Mouse (Mus musculus) ES-E14 (cell line): Measurements from ENCODE around the gene Atp13a1.

Source experiments
- CHD2 ChIP-seq: IDR thresholded peaks from 2 replicates; pipeline ENCODE4 v1.6.1; 2014; ENCODE audit warnings: mild to moderate bottlenecking, low read depth, low read length, inconsistent platforms
- ZNF384 ChIP-seq: IDR thresholded peaks from 2 replicates; pipeline ENCODE4 v1.6.1; 2012; ENCODE audit warnings: low read depth, low read length, inconsistent platforms

DNA sequence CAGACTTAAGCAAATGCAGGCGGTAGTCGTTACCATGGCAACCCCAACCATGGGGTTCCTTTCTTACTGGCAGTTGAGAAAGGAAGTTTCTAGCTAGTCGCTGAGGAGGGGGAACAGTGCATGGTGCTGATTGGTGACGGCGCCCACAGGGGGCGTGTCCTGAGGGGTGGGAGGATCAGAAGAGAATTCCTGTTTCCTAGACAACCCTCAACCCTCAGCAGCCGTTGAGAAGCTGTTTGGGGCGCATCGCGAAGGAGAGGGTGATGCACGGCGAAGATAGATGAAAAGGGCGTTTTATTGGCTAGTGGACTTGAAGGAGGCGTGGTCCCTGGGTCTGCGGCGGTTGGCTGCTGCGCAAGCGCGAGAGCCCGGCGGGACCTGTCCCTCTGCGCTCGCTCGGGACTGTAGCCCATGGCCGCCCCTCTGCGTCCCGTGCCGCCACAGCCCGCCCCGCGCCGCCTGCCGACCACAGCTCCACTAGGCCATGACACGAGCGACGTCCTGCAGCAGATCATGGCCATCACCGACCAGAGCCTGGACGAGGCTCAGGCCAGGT is 41.4 kb downstream of the Atp13a1 start, which contains the start of gene Pbx4:
- TF ChIP-seq CHD2: no peak
- TF ChIP-seq ZNF384: no peak
